Mouse (Mus musculus) liver, embryonic 15.5 days (tissue): Measurements from ENCODE around the gene Gpr15. TPM values are rescaled to one million over a fixed set of nuclear protein-coding genes. Genes with fewer than 3 reads are reported as not detected.
A peak's percentile ranks its signal among the peaks of the same experiment; 100 is the strongest.

Experiments used
- ATAC-seq: fragments of 200-750 bp; cut with Nextera tagmentation; 2 replicates; pipeline ENCODE4 v1.8.0; 2017; ENCODE audit warnings: moderate number of reproducible peaks, mild to moderate bottlenecking, moderate library complexity; ENCODE audit not compliant: insufficient read depth
- H3K27ac ChIP-seq: fragments of 300-500 bp; sonication (generic); replicated peaks from 2 replicates; pipeline ENCODE4 v1.5.1; 2015; ENCODE audit warnings: mild to moderate bottlenecking, inconsistent platforms
- H3K27me3 ChIP-seq: fragments of 300-500 bp; sonication (generic); 2 replicates; pipeline ENCODE4 v1.6.1; 2015; ENCODE audit warnings: mild to moderate bottlenecking, inconsistent platforms
- H3K36me3 ChIP-seq: fragments of 300-500 bp; sonication (generic); replicated peaks from 2 replicates; pipeline ENCODE4 v1.6.1; 2015; ENCODE audit warnings: moderate library complexity, mild to moderate bottlenecking, inconsistent platforms
- H3K4me1 ChIP-seq: fragments of 300-500 bp; sonication (generic); replicated peaks from 2 replicates; pipeline ENCODE4 v1.6.1; 2015; ENCODE audit warnings: inconsistent platforms
- H3K4me2 ChIP-seq: fragments of 300-500 bp; sonication (generic); 2 replicates; pipeline ENCODE4 v1.6.1; 2015; ENCODE audit warnings: moderate library complexity, mild to moderate bottlenecking, inconsistent platforms
- H3K4me3 ChIP-seq: fragments of 300-500 bp; sonication (generic); replicated peaks from 2 replicates; pipeline ENCODE4 v1.5.1; 2015; ENCODE audit warnings: mild to moderate bottlenecking, inconsistent platforms
- H3K9ac ChIP-seq: fragments of 300-500 bp; sonication (generic); 2 replicates; pipeline ENCODE4 v1.6.1; 2015; ENCODE audit warnings: moderate library complexity, mild to moderate bottlenecking, inconsistent platforms
- H3K9me3 ChIP-seq: fragments of 300-500 bp; sonication (generic); replicated peaks from 2 replicates; pipeline ENCODE4 v1.6.1; 2016; ENCODE audit warnings: inconsistent platforms
- WGBS: fragments of 180-500 bp; shearing (Covaris S2); methylation state at CpG from one replicate; pipeline ENCODE4 v1.1.7; 2015; ENCODE audit warnings: mixed read lengths; ENCODE audit not compliant: insufficient replicate concordance; 5-methylcytosine and 5-hydroxymethylcytosine counted together
- polyA plus RNA-seq: library from polyadenylated mRNA; unstranded; fragments of >200 nt; fragmentation: Nextera tagmentation; extraction: Ambion mirVana; gene quantifications from 2 replicates; pipeline ENCODE4 v1.2.1, GENCODE M21; 2015

Gpr15 gene
- polyA plus RNA-seq, 1 experiment from 2014 or later: 0.05 TPM

DNA sequence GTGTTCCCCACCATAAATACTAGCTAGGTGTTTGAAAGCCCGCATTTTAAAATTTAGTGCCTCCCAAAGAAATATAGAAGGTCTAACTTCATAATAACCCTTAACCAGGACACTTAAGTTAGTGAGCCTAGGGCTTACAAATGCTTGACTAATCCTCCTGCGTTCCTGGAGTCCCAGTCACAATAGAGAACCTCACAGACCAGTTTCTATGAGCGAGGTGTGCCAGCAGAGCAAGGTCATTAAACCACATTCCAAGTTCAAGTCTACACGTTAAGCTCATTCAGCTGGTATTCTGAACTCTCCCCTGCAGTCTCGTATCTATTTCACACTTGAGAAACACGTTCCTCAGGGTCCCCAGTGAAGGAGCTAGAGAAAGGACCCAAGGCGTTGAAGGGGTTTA, 36.0 kb downstream of the Gpr15 start:
- no peak overlapping the region for H3K4me3 ChIP-seq
- H3K27me3 ChIP-seq: no peaks in the 10 kb centered on the region
- no peak overlapping the region for H3K4me2 ChIP-seq
- ATAC-seq: no peak
- H3K36me3 ChIP-seq: peaks cover 43% of the 10 kb centered on the region
- H3K27ac ChIP-seq: peak overlapping the region; percentile 66; the same call in 1 of the 2 replicates
- H3K9me3 ChIP-seq: no peaks in the 10 kb centered on the region
- 88% methylated on average over 7 of the region's 7 CpGs for WGBS
- peaks cover 33% of the 10 kb centered on the region for H3K4me1 ChIP-seq
- no peak overlapping the region for H3K9ac ChIP-seq

DNA sequence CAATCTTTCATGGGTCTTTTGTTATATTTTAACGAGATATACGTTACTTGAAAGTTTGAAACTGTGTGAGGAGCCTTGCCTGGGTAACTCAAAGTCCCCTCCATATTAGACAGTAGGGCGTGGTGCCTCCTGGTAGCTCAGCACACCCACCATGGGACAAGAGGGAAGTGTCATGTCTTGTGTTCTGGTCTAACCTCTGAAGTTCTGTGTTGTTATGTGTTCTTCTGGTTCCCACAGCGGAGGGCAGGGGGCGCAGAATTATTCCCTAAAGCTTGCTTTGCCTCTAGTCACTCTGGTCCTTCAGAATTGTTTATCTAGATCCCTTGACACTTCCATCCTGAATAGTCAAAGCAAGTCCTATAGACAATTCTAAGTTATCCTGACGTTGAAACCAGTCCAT, 36.8 kb downstream of the Gpr15 start:
- Histone ChIP-seq H3K36me3 (peaks cover 51% of the 10 kb centered on the region), H3K9ac (no peak overlapping the region), H3K4me2 (no peak overlapping the region), H3K4me1 (peaks cover 41% of the 10 kb centered on the region), H3K27ac (peak overlapping the region; percentile 62), H3K4me3 (no peak overlapping the region), H3K9me3 (no peaks in the 10 kb centered on the region), H3K27me3 (no peaks in the 10 kb centered on the region)
- no peak for ATAC-seq
- 86% methylated on average over 6 of the region's 6 CpGs for WGBS

DNA sequence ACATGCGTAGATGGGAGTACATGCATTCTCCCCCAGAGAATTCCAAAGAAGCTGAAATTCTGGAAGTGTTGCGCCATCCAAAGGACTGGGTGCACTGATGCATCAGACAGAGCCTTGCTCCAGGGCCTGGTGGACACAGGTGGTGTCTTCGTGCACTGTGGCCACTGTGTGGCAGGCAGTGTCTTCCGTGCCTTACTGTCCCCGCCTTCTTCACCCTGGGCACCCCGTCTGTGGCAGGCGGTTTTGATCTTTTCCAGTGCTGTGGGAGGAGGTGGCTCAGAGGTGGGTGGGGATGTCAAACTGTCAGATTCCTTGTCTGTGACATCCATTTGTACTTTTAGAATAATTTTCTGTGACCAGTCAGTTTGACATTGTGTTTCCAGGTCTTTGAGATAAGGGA, 40.2 kb downstream of the Gpr15 start:
- peak overlapping the region; percentile 21 for H3K4me2 ChIP-seq
- no peak for ATAC-seq

DNA sequence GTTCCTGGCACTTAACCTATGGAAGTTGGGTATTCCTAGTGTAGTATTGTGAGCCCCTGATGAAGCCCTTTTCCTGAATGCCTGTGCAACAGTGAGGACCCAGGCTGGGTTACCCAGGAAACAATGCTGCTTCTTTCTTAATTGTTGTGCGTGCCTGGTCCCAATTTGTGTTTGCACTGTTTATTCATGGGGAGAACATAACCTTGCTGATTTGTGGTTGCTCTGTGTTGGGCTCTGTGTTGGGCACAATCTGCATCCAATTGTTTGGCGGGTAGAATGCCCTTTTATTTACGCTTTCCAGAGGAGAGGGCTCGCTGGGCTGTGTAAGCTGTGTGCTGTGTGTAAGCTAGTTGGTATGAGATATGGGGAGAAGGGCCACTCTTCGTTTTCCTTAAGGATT, 41.4 kb downstream of the Gpr15 start:
- H3K27me3 ChIP-seq: no peaks in the 10 kb centered on the region
- peaks cover 88% of the 10 kb centered on the region for H3K36me3 ChIP-seq
- peak overlapping the region; percentile 45 for H3K27ac ChIP-seq
- H3K4me2 ChIP-seq: peak overlapping the region; percentile 67
- peaks cover 71% of the 10 kb centered on the region for H3K4me1 ChIP-seq
- WGBS: 89% methylated on average over 5 of the region's 5 CpGs
- H3K9me3 ChIP-seq: no peaks in the 10 kb centered on the region
- no peak for ATAC-seq
- H3K9ac ChIP-seq: peak overlapping the region; percentile 3; the same call in 1 of the 2 replicates
- H3K4me3 ChIP-seq: peak overlapping the region; percentile 23

More for the DNA sequence above, 40.2 kb downstream of the Gpr15 start:
- Histone ChIP-seq H3K36me3 (peaks cover 84% of the 10 kb centered on the region), H3K4me1 (peaks cover 65% of the 10 kb centered on the region), H3K9me3 (no peaks in the 10 kb centered on the region), H3K9ac (no peak overlapping the region), H3K27ac (peak overlapping the region; percentile 59), H3K27me3 (no peaks in the 10 kb centered on the region), H3K4me3 (peak overlapping the region; percentile 21)
- WGBS: 49% methylated on average over 7 of the region's 7 CpGs

DNA sequence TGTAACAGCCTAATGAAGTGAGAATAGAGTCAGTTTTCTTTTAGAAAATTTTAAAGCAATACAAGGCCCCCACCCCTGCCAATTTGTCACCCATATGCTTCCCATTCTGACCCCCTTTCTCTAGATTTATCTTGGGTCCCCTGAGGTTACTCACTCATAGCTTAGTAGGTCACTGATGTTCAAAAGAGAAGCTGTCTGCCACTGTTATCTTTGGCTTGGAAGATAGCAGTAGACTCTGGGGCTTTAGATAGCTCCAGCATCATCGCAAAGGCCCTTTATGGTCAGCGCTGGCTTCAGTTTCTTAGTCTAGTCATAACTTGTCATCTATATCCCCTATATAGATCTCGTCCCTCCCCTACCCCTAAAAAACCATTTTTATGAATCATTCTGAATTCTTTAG, 42.2 kb downstream of the Gpr15 start:
- 36% methylated on average over 3 of the region's 3 CpGs for WGBS
- peak overlapping the region; percentile 46 for H3K4me3 ChIP-seq
- H3K4me1 ChIP-seq: peaks cover 65% of the 10 kb centered on the region
- H3K36me3 ChIP-seq: peaks cover 86% of the 10 kb centered on the region
- peak; percentile 57 for ATAC-seq
- H3K9me3 ChIP-seq: no peaks in the 10 kb centered on the region
- H3K27ac ChIP-seq: peak overlapping the region; percentile 78
- H3K27me3 ChIP-seq: no peaks in the 10 kb centered on the region
- H3K4me2 ChIP-seq: peak overlapping the region; percentile 67
- H3K9ac ChIP-seq: peak overlapping the region; percentile 51

DNA sequence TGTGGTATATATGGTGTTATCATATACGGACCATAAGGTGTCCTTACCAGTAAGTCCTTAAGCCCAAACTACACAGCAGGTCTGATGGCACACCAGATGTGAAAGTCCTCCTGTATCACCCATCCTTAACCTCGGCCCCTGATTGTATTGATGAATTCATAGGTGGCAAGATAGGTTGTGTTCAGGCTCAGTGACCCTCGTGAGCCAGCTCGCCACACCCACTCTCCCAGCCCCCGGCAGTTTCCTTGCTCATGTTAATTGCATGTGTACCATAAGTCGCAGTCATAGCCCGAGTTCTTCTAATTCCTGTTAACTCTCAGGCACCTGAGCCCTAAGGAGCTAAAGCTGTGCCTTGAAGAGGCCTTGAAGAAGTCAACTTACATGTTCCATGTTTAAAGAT, 42.7 kb downstream of the Gpr15 start:
- H3K27me3 ChIP-seq: no peaks in the 10 kb centered on the region
- H3K4me2 ChIP-seq: peak overlapping the region; percentile 67
- WGBS: 58% methylated on average over 7 of the region's 7 CpGs
- H3K9me3 ChIP-seq: no peaks in the 10 kb centered on the region
- peak overlapping the region; percentile 78 for H3K27ac ChIP-seq
- peaks cover 84% of the 10 kb centered on the region for H3K36me3 ChIP-seq
- peak overlapping the region; percentile 46 for H3K4me3 ChIP-seq
- peak overlapping the region; percentile 51; the same call in 1 of the 2 replicates for H3K9ac ChIP-seq
- H3K4me1 ChIP-seq: peaks cover 60% of the 10 kb centered on the region
- ATAC-seq: peak; percentile 16; the same call in 1 of the 2 replicates

DNA sequence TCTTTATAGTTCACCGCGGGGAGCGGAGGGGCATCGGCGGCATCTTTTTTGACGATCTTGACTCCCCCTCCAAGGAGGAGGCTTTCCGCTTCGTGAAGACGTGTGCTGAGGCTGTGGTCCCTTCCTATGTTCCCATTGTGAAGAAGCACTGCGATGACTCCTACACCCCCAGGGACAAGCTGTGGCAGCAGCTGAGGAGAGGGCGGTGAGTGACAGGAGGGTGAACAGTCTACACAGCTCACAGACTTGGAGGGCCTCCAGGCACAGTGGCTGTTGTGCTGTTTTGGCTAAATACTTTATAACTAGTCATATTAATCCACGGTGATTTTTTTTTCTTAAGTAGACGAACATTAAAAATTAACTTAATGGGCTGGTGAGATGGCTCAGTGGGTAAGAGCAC, 43.6 kb downstream of the Gpr15 start:
- no peaks in the 10 kb centered on the region for H3K27me3 ChIP-seq
- peak overlapping the region; percentile 92 for H3K4me3 ChIP-seq
- WGBS: 89% methylated on average over 13 of the region's 13 CpGs
- no peaks in the 10 kb centered on the region for H3K9me3 ChIP-seq
- no peak for ATAC-seq
- peaks cover 55% of the 10 kb centered on the region for H3K4me1 ChIP-seq
- H3K27ac ChIP-seq: peak overlapping the region; percentile 88; the same call in 1 of the 2 replicates
- peak overlapping the region; percentile 98; the same call in 1 of the 2 replicates for H3K9ac ChIP-seq
- peaks cover 75% of the 10 kb centered on the region for H3K36me3 ChIP-seq
- H3K4me2 ChIP-seq: peak overlapping the region; percentile 67

DNA sequence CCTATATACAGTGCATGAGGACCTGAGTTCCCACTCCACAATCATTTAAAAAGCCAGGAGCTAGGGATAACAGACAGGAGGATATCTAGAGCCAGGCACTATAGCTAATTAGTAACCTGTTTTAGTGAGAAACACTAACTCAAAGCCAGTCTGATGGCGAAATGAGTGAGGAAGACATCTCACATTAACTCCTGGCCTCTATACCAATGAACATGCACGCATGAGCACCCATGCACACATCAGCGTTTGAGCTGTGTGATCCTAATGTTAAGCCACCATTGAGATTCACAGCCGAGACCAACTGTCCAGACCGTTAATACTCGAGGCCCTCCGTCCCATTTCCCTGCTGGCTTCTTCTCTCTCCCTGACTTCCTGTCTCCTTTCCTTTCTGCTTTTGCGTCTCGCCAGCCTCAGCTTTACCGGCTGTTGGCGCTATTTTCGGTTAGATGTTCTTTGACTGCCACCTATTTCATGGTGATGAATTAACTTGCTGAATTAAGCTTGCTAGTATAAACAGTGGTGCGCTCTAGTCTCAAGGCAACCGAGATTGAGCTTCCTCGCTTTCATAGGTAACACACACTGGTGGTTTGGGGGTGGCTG, 45.0 kb downstream of the Gpr15 start:
- no peaks in the 10 kb centered on the region for H3K9me3 ChIP-seq
- H3K4me2 ChIP-seq: peak overlapping the region; percentile 67
- H3K4me3 ChIP-seq: peak overlapping the region; percentile 92
- H3K27ac ChIP-seq: peak overlapping the region; percentile 88
- no peak for ATAC-seq
- H3K36me3 ChIP-seq: peaks cover 69% of the 10 kb centered on the region
- peak overlapping the region; percentile 98 for H3K9ac ChIP-seq
- no peaks in the 10 kb centered on the region for H3K27me3 ChIP-seq
- peaks cover 59% of the 10 kb centered on the region for H3K4me1 ChIP-seq
- WGBS: 84% methylated on average over 15 of the region's 15 CpGs

DNA sequence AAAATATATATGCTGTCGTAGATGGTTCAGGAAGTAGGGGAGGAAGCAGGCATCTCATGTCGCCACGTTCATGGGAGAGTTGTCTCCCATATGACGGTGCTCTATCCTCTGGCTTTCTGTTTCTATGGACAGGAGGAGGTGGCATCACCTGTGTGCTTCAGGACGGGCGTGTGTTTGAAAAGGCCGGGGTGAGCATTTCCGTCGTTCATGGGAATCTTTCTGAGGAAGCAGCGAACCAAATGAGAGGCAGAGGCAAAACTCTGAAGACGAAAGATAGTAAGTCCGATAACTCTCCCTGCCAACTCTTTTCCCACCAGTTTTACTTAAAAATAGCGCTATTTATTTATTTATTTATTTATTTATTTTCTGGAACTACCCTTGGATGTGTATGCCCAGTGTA, 46.5 kb downstream of the Gpr15 start:
- peak overlapping the region; percentile 98 for H3K9ac ChIP-seq
- H3K9me3 ChIP-seq: no peaks in the 10 kb centered on the region
- H3K36me3 ChIP-seq: peaks cover 54% of the 10 kb centered on the region
- no peak for ATAC-seq
- no peaks in the 10 kb centered on the region for H3K27me3 ChIP-seq
- H3K27ac ChIP-seq: peak overlapping the region; percentile 88
- H3K4me1 ChIP-seq: peaks cover 59% of the 10 kb centered on the region
- WGBS: 36% methylated on average over 13 of the region's 13 CpGs
- peak overlapping the region; percentile 67 for H3K4me2 ChIP-seq
- peak overlapping the region; percentile 92 for H3K4me3 ChIP-seq

DNA sequence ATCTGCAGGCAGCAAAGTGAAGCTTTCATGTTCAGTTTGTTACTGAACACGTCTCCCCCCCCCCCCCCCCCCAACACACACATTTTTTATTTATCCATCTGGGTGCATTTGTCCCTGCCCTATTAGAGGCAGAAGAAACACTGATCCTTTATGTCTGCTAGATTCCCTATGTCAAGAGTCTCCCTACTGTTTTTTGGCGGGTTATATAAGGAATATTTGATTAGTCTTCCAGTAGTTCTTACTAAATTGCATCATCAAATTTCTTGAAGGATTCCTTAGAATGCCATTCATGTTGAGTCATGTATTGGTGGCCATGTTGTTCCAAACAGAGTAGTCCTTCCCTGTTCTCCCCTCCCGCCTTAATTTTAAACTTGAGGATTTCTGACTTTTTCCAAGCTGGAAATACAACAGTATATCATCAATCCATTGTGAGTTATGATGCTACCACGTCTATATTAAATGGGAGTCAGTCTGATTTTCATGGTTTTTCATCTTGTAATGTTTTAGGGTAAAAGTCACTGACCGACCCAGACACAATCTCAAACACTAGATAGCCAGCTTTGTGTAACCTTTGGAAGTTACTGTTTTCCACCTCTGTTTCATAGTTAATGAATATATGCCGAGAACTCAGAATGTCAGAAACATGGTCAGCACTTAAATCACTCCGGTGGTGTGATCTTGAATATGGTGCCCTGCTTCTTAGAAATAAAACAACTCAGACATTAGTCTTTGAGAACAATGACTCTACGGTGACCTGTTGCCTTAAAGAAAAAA, 47.5 kb downstream of the Gpr15 start:
- H3K9me3 ChIP-seq: no peaks in the 10 kb centered on the region
- H3K4me3 ChIP-seq: peak overlapping the region; percentile 92
- H3K9ac ChIP-seq: peak overlapping the region; percentile 98
- H3K27ac ChIP-seq: peak overlapping the region; percentile 98
- peaks cover 61% of the 10 kb centered on the region for H3K4me1 ChIP-seq
- H3K4me2 ChIP-seq: peak overlapping the region; percentile 70
- H3K27me3 ChIP-seq: no peaks in the 10 kb centered on the region
- 21% methylated on average over 8 of the region's 8 CpGs for WGBS
- H3K36me3 ChIP-seq: peaks cover 45% of the 10 kb centered on the region
- ATAC-seq: no peak

DNA sequence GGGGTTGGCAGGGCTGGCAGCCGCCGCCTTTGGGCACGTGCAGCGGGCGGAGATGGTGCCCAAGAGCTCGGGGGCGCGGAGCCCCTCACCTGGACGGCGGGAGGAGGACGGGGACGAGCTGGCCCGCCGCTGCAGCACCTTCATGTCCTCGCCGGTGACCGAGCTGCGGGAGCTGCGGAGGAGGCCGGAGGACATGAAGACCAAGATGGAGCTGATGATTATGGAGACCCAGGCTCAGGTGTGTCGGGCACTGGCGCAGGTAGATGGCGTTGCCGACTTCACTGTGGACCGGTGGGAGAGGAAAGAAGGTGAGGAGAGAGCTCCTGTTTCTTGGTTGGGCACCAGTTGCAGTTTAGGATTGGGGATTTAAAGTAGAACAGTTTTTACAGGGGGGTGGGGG, 48.2 kb downstream of the Gpr15 start:
- Histone ChIP-seq H3K27me3 (no peaks in the 10 kb centered on the region), H3K9me3 (no peaks in the 10 kb centered on the region), H3K9ac (peak overlapping the region; percentile 98), H3K4me3 (peak overlapping the region; percentile 92), H3K4me2 (peak overlapping the region; percentile 70), H3K36me3 (peaks cover 38% of the 10 kb centered on the region), H3K4me1 (peaks cover 61% of the 10 kb centered on the region), H3K27ac (peak overlapping the region; percentile 98)
- no peak for ATAC-seq
- under 1% methylated on average over 25 of the region's 25 CpGs for WGBS
